Mouse (Mus musculus) spleen, adult 2 months (tissue): Measurements from ENCODE around the gene Bmpr1b. TPM values are rescaled to one million over a fixed set of nuclear protein-coding genes. Genes with fewer than 3 reads are reported as not detected.

Source experiments
- DNase-seq, 2 experiments: peaks; one replicate each; pipeline versions ENCODE4 v3.0.0 to v3.0.0-alpha.2; 2012 to 2021; ENCODE audit warnings: low spot score in 2 of 2, low read depth in 1 of 2
- H3K27ac ChIP-seq: fragments of 200-500 bp; 2 replicates; pipeline ENCODE4 v1.5.1; 2012; ENCODE audit warnings: low read length, inconsistent platforms; ENCODE audit not compliant: insufficient read depth
- H3K27me3 ChIP-seq: fragments of 200-500 bp; 2 replicates; pipeline ENCODE4 v1.6.1; 2012; ENCODE audit warnings: mild to moderate bottlenecking, moderate library complexity, low read length, inconsistent platforms; ENCODE audit not compliant: control insufficient read depth, insufficient read depth
- H3K36me3 ChIP-seq: fragments of 200-500 bp; 2 replicates; pipeline ENCODE4 v1.6.1; 2012; ENCODE audit warnings: mild to moderate bottlenecking, low read length, inconsistent platforms; ENCODE audit not compliant: control insufficient read depth, insufficient read depth
- H3K4me1 ChIP-seq: fragments of 200-500 bp; 2 replicates; pipeline ENCODE4 v1.6.1; 2011; ENCODE audit warnings: inconsistent platforms; ENCODE audit not compliant: control insufficient read depth, insufficient read depth, insufficient read length
- H3K4me3 ChIP-seq: fragments of 200-500 bp; 2 replicates; pipeline ENCODE4 v1.5.1; 2011; ENCODE audit warnings: mild to moderate bottlenecking, inconsistent platforms; ENCODE audit not compliant: insufficient read depth, insufficient read length; ENCODE audit errors: extremely low read depth
- CTCF ChIP-seq: fragments of 200-500 bp; IDR thresholded peaks from 2 replicates; pipeline ENCODE4 v1.5.1; 2011; ENCODE audit warnings: mild to moderate bottlenecking, inconsistent platforms; ENCODE audit not compliant: insufficient read depth, insufficient read length, insufficient replicate concordance; ENCODE audit errors: extremely low read depth
- POLR2A ChIP-seq: fragments of 200-500 bp; IDR thresholded peaks from 2 replicates; pipeline ENCODE4 v1.6.1; 2011; ENCODE audit warnings: low read depth, low read length, inconsistent platforms
- WGBS: fragments of 180-500 bp; shearing (Covaris S2); methylation state at CpG from one replicate; pipeline ENCODE4 v1.1.7; 2018; 5-methylcytosine and 5-hydroxymethylcytosine counted together
- polyA plus RNA-seq: library from polyadenylated mRNA; depleted of rRNA; stranded (reverse); fragments of >200 nt; gene quantifications from 2 replicates; pipeline ENCODE4 v1.2.3, GENCODE M21; 2012

The Bmpr1b gene
- polyA plus RNA-seq, 1 experiment = 0.06 TPM

DNA sequence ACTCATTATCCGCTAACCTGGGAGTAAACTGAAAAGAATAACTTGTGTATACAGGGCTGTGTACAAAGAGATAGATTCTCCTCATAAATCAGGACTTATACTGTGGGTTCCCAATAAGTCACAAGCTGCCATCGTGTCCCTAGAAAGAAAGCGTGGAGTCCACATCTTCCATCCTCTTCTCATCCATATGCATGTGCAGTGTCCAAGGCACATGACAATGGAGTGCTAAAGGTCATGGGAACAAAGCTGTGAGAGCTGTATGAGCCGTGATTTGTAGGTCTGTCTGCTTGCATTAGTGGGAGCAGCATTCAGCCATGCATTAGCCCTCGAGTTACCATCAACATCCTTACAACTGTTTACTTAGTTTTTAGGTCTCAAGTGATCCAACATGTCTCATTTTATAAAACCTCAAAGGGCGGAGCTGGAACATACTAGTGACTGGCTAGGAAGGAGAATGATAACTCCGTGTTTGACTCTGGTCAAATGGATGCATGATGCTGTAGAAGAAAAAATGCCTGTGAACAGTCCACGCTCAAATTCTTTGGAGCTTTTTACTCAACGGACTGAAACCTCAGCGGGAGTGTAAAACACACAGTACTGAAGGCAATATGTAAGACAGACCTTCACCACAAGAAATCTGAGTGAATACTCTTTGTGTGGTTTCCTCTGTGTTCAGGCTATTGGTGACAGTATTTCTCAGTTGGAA lies 296.7 kb downstream of the Bmpr1b start:
- H3K36me3 ChIP-seq = no peaks in the 10 kb centered on the region
- H3K27me3 ChIP-seq = no peaks in the 10 kb centered on the region
- H3K4me1 ChIP-seq = no peaks in the 10 kb centered on the region
- 83% methylated on average over 10 of the region's 10 CpGs for WGBS
- no peak for DNase-seq
- no peak overlapping the region for H3K4me3 ChIP-seq
- no peak overlapping the region for H3K27ac ChIP-seq
- TF ChIP-seq CTCF (no peak), POLR2A (no peak)

DNA sequence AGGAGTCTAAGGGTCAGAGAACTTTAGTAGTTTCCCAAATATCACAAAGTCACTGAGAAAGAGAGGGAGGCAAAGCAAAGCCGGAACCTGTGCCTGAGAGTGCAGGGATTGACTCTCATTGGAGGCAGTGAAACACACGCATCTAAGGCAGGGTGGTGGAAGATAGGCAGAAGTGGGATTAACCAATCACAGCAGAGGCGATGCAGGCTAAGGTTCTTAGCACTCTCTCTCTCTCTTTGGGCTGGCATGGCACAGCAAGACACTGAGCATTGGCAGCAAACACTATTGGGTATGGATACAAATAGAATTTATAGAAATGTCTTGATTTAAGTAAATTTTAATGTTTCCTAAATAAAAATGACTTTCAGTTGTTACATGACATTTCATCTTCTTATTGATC lies 297.4 kb downstream of the Bmpr1b start:
- no peak overlapping the region for H3K4me3 ChIP-seq
- H3K27ac ChIP-seq = no peak overlapping the region
- H3K36me3 ChIP-seq = no peaks in the 10 kb centered on the region
- H3K4me1 ChIP-seq = no peaks in the 10 kb centered on the region
- no peak for DNase-seq
- 81% methylated on average over 3 of the region's 3 CpGs for WGBS
- no peaks in the 10 kb centered on the region for H3K27me3 ChIP-seq
- TF ChIP-seq POLR2A (no peak), CTCF (no peak)

DNA sequence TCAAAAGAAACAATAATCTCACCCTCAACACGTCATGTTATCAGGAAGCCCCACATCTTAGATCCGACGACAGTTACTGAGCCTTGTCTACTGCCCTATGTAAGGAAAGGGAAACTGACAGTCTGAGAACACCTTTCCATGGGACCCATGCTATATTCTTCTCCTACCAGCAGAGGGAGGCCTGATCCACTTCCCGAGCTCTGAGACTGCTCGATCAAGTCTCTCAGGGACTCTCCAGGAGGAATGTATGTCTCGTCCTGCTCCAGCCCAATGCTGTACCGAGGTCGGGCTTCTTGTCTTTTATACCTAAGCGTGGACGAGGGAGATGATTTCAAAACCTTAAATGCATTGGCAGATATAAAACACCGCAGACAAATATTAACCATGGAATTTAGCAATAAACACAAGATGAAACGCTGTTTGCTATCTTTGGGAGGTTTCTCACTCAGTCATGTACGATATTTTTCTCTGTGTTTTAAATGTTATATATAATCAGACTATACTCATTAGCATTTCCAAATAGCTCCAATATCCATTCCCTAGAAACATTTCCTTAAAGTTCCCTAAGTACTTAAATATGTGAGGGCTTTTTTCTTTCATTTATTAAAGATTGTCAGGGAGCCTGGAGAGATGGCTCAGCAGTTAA lies 306.3 kb downstream of the Bmpr1b start:
- 21% methylated on average over 13 of the region's 13 CpGs for WGBS
- DNase-seq = no peak
- Histone ChIP-seq H3K27ac (no peak overlapping the region), H3K4me3 (no peak overlapping the region), H3K27me3 (no peaks in the 10 kb centered on the region), H3K4me1 (no peaks in the 10 kb centered on the region), H3K36me3 (no peaks in the 10 kb centered on the region)
- TF ChIP-seq POLR2A (no peak), CTCF (no peak)

DNA sequence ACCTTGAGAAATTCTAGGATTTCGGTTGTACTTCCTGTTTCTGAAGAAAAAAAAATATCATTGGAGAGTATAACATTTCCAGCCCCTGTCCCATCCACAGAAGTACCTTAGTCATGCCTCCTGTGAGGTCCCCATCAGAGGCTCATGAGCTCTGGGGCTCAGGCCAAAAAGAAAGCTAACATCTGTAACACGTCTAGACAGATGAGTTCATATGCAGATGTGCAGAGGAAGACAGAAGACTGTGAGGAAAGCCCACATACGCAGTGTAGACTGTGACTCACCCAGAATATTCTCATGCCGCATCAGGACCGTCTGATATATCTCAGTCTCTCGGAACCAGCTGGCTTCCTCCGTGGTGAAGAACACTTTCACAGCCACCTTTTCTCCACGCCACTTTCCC lies 312.1 kb downstream of the Bmpr1b start:
- Histone ChIP-seq H3K27ac (no peak overlapping the region), H3K4me1 (no peaks in the 10 kb centered on the region), H3K36me3 (no peaks in the 10 kb centered on the region), H3K27me3 (no peaks in the 10 kb centered on the region), H3K4me3 (no peak overlapping the region)
- no peak for DNase-seq
- WGBS = 88% methylated on average over 8 of the region's 8 CpGs
- TF ChIP-seq POLR2A (no peak), CTCF (no peak)

DNA sequence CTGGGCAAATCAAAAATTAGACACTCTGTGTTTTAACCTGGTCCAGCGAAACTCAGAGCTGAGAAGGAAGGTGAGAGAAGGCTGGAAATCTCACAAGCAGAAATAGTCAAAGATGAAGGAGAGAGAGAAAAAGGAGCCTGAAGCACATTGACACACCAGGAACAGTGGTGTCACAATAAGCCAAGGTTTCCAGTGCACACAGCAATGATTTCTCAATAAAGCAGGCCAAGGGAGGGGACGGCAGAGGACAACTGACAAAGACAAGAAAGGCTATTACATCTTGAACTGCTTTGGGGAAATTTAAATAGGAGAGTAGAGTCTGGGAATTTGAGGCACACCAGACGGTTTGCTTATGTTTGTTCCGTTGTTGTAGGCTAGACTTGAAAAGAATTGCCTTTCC lies 314.9 kb downstream of the Bmpr1b start:
- Histone ChIP-seq H3K4me3 (no peak overlapping the region), H3K27me3 (no peaks in the 10 kb centered on the region), H3K4me1 (no peaks in the 10 kb centered on the region), H3K36me3 (no peaks in the 10 kb centered on the region), H3K27ac (no peak overlapping the region)
- TF ChIP-seq POLR2A (no peak), CTCF (no peak)
- DNase-seq = no peak
- WGBS = 86% methylated on average over 4 of the region's 4 CpGs

DNA sequence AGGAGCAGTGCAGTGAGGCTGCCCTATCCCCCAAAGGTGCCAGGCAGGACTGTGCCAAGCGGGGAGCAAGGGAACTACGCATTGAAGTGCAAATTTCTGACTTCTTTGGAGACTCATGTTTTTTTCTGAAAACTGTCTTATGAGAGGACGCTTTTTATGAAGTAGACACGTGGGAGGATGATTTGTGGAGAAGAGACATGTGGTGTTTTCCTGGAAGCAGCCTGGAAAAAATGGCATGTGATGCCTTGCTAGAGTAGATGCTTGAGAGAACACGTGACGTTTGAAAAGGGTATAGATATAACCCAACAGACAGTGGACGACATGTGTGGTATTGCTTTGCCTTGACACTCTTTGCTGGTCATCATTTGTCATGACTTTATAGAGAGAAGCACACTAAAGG lies 319.1 kb downstream of the Bmpr1b start:
- Histone ChIP-seq H3K36me3 (no peaks in the 10 kb centered on the region), H3K27me3 (no peaks in the 10 kb centered on the region), H3K4me1 (no peaks in the 10 kb centered on the region), H3K27ac (no peak overlapping the region), H3K4me3 (no peak overlapping the region)
- no peak for TF ChIP-seq POLR2A
- TF ChIP-seq CTCF = no peak
- WGBS = 81% methylated on average over 7 of the region's 7 CpGs
- no peak for DNase-seq

DNA sequence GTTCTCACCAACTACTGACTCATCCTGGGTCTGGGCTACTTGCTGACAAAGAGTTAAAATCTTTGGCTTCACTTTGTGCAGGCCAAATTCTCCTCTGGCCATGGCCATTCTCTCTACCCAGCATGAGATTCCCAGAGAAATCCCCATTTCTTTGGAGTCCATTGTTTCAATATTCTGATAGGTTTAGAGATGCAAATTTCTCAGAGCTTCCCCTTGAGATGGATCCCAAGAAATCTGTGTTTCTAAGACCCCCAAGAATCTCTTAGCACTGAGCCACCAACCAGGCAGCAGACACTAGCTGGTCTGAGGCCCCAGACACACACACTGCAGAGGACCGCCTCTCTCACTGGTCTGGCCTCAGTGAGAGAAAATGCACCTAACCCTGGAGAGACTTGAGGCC lies 320.0 kb downstream of the Bmpr1b start:
- DNase-seq = no peak
- H3K27me3 ChIP-seq = no peaks in the 10 kb centered on the region
- H3K4me3 ChIP-seq = no peak overlapping the region
- WGBS = 73% methylated on average over 1 of the region's 1 CpGs
- H3K36me3 ChIP-seq = no peaks in the 10 kb centered on the region
- TF ChIP-seq CTCF (no peak), POLR2A (no peak)
- no peaks in the 10 kb centered on the region for H3K4me1 ChIP-seq
- no peak overlapping the region for H3K27ac ChIP-seq
